ENCODE assay signal across 19 mouse cellular contexts in the genomic region with DNA sequence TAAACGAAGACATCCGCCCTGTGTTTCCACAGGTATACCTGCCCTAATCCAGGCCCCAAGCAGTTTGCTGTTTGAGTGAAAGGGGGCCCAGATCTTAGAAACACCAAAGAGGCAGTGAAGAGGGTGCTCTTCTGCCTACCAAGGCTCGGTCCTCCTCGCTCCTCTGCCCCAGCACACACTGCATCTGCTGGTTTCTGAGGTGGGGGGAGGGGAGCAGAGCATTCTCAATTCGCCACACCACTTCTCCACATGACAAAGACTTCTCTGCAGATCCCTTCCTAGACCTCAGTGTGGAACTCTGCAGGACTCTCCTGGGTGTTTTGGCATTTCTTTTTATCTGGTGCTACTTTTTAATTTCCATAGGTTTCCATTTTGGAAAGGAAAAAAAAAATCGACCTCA.
DNase-seq lines count a peak whose midpoint lies in the region; ATAC-seq and TF ChIP-seq lines count a peak whose summit lies in the region.
"Had no signal": no experiment of that assay in that cellular context is flagged by ENCODE, and none has a peak within 500 bp of the region (broad histone marks: within the 10 kb centered on the region; RNA-seq: fewer than 3 reads in every experiment).

No protein-coding gene starts in this region.

- no peak for TF ChIP-seq POLR2A in myocyte (IDR thresholded peaks at IDR 0.05; ENCODE audit: insufficient read length, low read depth)

- peaks cover 5% of the 10 kb centered on the region; the same call in 1 of the 2 replicates for H3K27me3 ChIP-seq in forebrain, embryonic 10.5 days (ENCODE audit: poor library complexity, severe bottlenecking)
- no peaks in the 10 kb centered on the region for H3K27me3 ChIP-seq in forebrain, embryonic 13.5 days
- no peaks in the 10 kb centered on the region; the same call in 1 of the 2 replicates for H3K27me3 ChIP-seq in midbrain, embryonic 12.5 days
- no peaks in the 10 kb centered on the region for H3K27me3 ChIP-seq in midbrain, embryonic 16.5 days (ENCODE audit: control insufficient read depth, insufficient read depth, low read depth, low read length)
- H3K27me3 ChIP-seq in myocyte (ENCODE audit: control insufficient read depth, insufficient read depth, insufficient read length), result no peaks in the 10 kb centered on the region
- H3K27me3 ChIP-seq: limb, embryonic 15.5 days; megakaryocyte, embryonic 14.5 days had no signal

- peak overlapping the region; percentile 67; the same call in 1 of the 2 replicates for H3K27ac ChIP-seq in forebrain, embryonic 10.5 days
- H3K27ac ChIP-seq in forebrain, embryonic 13.5 days, result no peak overlapping the region
- no peak overlapping the region for H3K27ac ChIP-seq in midbrain, embryonic 12.5 days (replicated peaks)
- H3K27ac ChIP-seq in midbrain, embryonic 16.5 days (ENCODE audit: low read length), result no peak overlapping the region
- H3K27ac ChIP-seq: forebrain, embryonic 12.5 days; heart, embryonic 10.5 days; limb, embryonic 15.5 days; neural tube, embryonic 12.5 days had no signal

- no peaks in the 10 kb centered on the region for H3K9me3 ChIP-seq in forebrain, embryonic 10.5 days
- H3K9me3 ChIP-seq in forebrain, embryonic 13.5 days (replicated peaks), result no peaks in the 10 kb centered on the region
- no peaks in the 10 kb centered on the region for H3K9me3 ChIP-seq in midbrain, embryonic 12.5 days
- no peaks in the 10 kb centered on the region for H3K9me3 ChIP-seq in midbrain, embryonic 16.5 days (replicated peaks; ENCODE audit: control insufficient read depth, low read length, poor library complexity, severe bottlenecking)
- H3K9me3 ChIP-seq: forebrain, embryonic 12.5 days; heart, embryonic 10.5 days; limb, embryonic 15.5 days; neural tube, embryonic 12.5 days had no signal

- no peak for DNase-seq in forebrain, embryonic 10.5 days (ENCODE audit: extremely low spot score, low spot score)
- DNase-seq in embryo, embryonic 9.5 days (ENCODE audit: extremely low spot score), result peak; percentile 44
- no peak for DNase-seq in adrenal gland, adult 2 months
- DNase-seq: kidney, adult 8-10 months; liver, postnatal 0 days; lung, postnatal 14 days; right cerebral cortex, postnatal 25 days; thymus, postnatal 14 days had no signal

- no peaks in the 10 kb centered on the region for H3K36me3 ChIP-seq in forebrain, embryonic 10.5 days (replicated peaks)
- H3K36me3 ChIP-seq in forebrain, embryonic 13.5 days (ENCODE audit: poor library complexity, severe bottlenecking), result no peaks in the 10 kb centered on the region
- no peaks in the 10 kb centered on the region for H3K36me3 ChIP-seq in midbrain, embryonic 12.5 days
- H3K36me3 ChIP-seq in midbrain, embryonic 16.5 days (ENCODE audit: control insufficient read depth, insufficient read depth, low read length), result no peaks in the 10 kb centered on the region
- no peaks in the 10 kb centered on the region for H3K36me3 ChIP-seq in myocyte (ENCODE audit: control insufficient read depth, insufficient read depth)
- H3K36me3 ChIP-seq: forebrain, embryonic 12.5 days; heart, embryonic 10.5 days; limb, embryonic 15.5 days; neural tube, embryonic 12.5 days had no signal

- H3K4me2 ChIP-seq in forebrain, embryonic 13.5 days, result no peak overlapping the region
- no peak overlapping the region for H3K4me2 ChIP-seq in midbrain, embryonic 12.5 days (replicated peaks)
- H3K4me2 ChIP-seq in midbrain, embryonic 16.5 days (ENCODE audit: low read length), result no peak overlapping the region
- peak overlapping the region; percentile 49 for H3K4me2 ChIP-seq in myocyte (ENCODE audit: low read depth)
- H3K4me2 ChIP-seq: forebrain, embryonic 12.5 days; limb, embryonic 15.5 days; neural tube, embryonic 12.5 days had no signal

- no peak overlapping the region for H3ac ChIP-seq in myocyte (ENCODE audit: control insufficient read depth, insufficient read length)

- peaks cover 19% of the 10 kb centered on the region for H3K4me1 ChIP-seq in forebrain, embryonic 10.5 days
- H3K4me1 ChIP-seq in forebrain, embryonic 13.5 days, result peaks cover 6% of the 10 kb centered on the region; the same call in 1 of the 2 replicates
- peaks cover 10% of the 10 kb centered on the region; the same call in 1 of the 2 replicates for H3K4me1 ChIP-seq in midbrain, embryonic 12.5 days
- H3K4me1 ChIP-seq in midbrain, embryonic 16.5 days (ENCODE audit: control insufficient read depth, insufficient read depth, low read length), result 0 out of 2 replicates have a peak, but pooled peaks cover 3% of the 10 kb centered on the region

- 29% methylated on average over 6 of the region's 6 CpGs for WGBS in forebrain, embryonic 10.5 days
- 39% methylated on average over 6 of the region's 6 CpGs for WGBS in forebrain, embryonic 13.5 days
- 29% methylated on average over 6 of the region's 6 CpGs for WGBS in midbrain, embryonic 12.5 days
- WGBS in midbrain, embryonic 16.5 days, result 38% methylated on average over 6 of the region's 6 CpGs

- no peak overlapping the region for H3K9ac ChIP-seq in forebrain, embryonic 13.5 days
- no peak overlapping the region for H3K9ac ChIP-seq in midbrain, embryonic 12.5 days (replicated peaks)
- no peak overlapping the region for H3K9ac ChIP-seq in midbrain, embryonic 16.5 days (ENCODE audit: low read depth, low read length)
- H3K9ac ChIP-seq: forebrain, embryonic 12.5 days; limb, embryonic 15.5 days; liver, postnatal 0 days; neural tube, embryonic 12.5 days had no signal

- H3K4me3 ChIP-seq in forebrain, embryonic 10.5 days, result no peak overlapping the region
- H3K4me3 ChIP-seq in forebrain, embryonic 13.5 days, result no peak overlapping the region
- H3K4me3 ChIP-seq in midbrain, embryonic 12.5 days, result no peak overlapping the region
- no peak overlapping the region for H3K4me3 ChIP-seq in midbrain, embryonic 16.5 days (ENCODE audit: low read depth, low read length)
- H3K4me3 ChIP-seq in myocyte, result no peak overlapping the region
- H3K4me3 ChIP-seq: forebrain, embryonic 12.5 days; heart, embryonic 10.5 days; limb, embryonic 15.5 days; megakaryocyte, embryonic 14.5 days; neural tube, embryonic 12.5 days had no signal

- ATAC-seq in forebrain, embryonic 13.5 days, result no peak
- peak; percentile 81; the same call in 1 of the 2 replicates for ATAC-seq in midbrain, embryonic 12.5 days (ENCODE audit: low FRiP score, low read depth)
- ATAC-seq in midbrain, embryonic 16.5 days, result no peak
- no peak for ATAC-seq in cerebellum, adult (ENCODE audit: insufficient number of reproducible peaks, low FRiP score, low TSS enrichment)
- ATAC-seq: inflammation-experienced regulatory T-cells, adult 6 months; liver, postnatal 0 days had no signal

- H3K79me2 ChIP-seq in myocyte (ENCODE audit: control insufficient read depth, insufficient read depth), result no peaks in the 10 kb centered on the region

TF ChIP-seq in myocyte, 11 proteins besides CTCF, POLR2A, EP300 and RAD21:
- TF ChIP-seq TCF12 (IDR thresholded peaks at IDR 0.05; ENCODE audit: insufficient read depth, poor library complexity, severe bottlenecking) (no peak), SRF (IDR thresholded peaks at IDR 0.05; ENCODE audit: control insufficient read depth, insufficient read length, low read depth) (no peak), REST (IDR thresholded peaks at IDR 0.05; ENCODE audit: insufficient read depth, insufficient read length) (no peak), E2F4 (IDR thresholded peaks at IDR 0.05; ENCODE audit: insufficient read depth) (no peak), MAX (IDR thresholded peaks at IDR 0.05; ENCODE audit: low read depth) (no peak), TCF3 (IDR thresholded peaks at IDR 0.05; ENCODE audit: insufficient read length, low read depth) (no peak), MYOG (IDR thresholded peaks at IDR 0.05; ENCODE audit: control insufficient read depth in 1 of 3, insufficient read depth in 1 of 3, insufficient read length in 2 of 3, low read depth in 2 of 3) (no peak), USF1 (IDR thresholded peaks at IDR 0.05; ENCODE audit: low read depth) (no peak), POLR2AphosphoS2 (IDR thresholded peaks at IDR 0.05; ENCODE audit: insufficient read length, low read depth) (no peak), MYOD1 (IDR thresholded peaks at IDR 0.05; ENCODE audit: control insufficient read depth in 1 of 3, insufficient read length in 2 of 3, low read depth in 2 of 3) (no peak), CEBPB (IDR thresholded peaks at IDR 0.05; ENCODE audit: insufficient read depth, poor library complexity, severe bottlenecking) (no peak)
